Mouse (Mus musculus) activated CD4-positive, CD25-positive, alpha-beta regulatory T cell, adult 4 months (primary cell): ENCODE results near the gene Rrbp1. TPM values are rescaled to one million over a fixed set of nuclear protein-coding genes. Genes with fewer than 3 reads are reported as not detected.

Experiments
- ATAC-seq: one replicate; pipeline ENCODE4 v1.8.0; 2017
- polyA plus RNA-seq, 2 experiments: library from polyadenylated mRNA; unstranded; fragments of 100-300 nt; shearing (Covaris generic); gene quantifications; one replicate each; pipeline ENCODE4 v1.2.1; 2017

Rrbp1 gene
- polyA plus RNA-seq, 2 experiments from 2014 or later: 34.6 to 36.9 TPM

DNA sequence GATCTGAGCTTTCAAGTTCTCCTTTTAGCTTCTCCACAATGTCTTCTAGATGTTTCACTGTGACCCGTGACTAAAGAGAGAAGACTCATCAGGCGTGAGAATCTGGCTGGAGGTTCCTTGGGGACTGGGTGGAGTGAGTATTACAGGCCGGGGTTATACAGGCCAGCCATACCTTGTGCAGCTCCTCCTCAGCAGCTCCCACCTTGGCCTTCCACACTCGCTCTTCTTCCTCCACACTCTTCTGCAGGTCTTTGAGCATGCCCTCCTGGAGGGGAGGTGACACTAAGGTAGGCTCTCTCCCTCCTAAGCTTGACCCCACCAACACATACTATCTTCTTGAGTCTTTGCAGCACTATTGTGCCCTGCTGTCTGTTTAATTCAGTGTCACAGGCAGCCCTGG lies 57.1 kb downstream of the Rrbp1 start:
- ATAC-seq: no peak

GRCm38 (mm10) chr2:143951546-143952315 lies 59.3 kb downstream of the Rrbp1 start:
- no peak for ATAC-seq

GRCm38 (mm10) chr2:143951028-143951420 lies 60.0 kb downstream of the Rrbp1 start:
- no peak for ATAC-seq

- ATAC-seq: no peak
Observed at GRCm38 (mm10) chr2:143950290-143951027, 60.6 kb downstream of the Rrbp1 start.

- no peak for ATAC-seq
Observed at GRCm38 (mm10) chr2:143949217-143949616, 61.8 kb downstream of the Rrbp1 start.

GRCm38 (mm10) chr2:143948416-143948815 lies 62.6 kb downstream of the Rrbp1 start:
- ATAC-seq: no peak

DNA sequence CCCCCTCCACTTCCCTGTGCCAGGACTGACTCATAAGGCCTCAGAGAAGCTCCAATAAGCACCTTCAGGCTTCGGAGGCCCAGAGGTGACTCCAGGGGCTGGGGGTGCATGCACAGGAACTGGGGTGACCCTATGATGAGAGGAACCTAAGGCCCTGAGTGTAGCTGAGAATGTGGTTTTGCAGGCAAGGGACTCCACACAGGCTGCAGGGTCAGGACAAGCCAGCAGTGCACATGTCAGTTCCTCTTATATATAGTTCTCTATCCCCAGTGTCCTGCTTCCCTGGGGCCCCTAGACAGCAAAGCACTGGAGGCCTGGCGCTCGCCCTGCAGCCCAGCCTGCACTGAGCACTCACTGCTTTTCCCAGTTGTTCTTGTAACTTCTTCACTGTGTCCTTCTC lies 63.1 kb downstream of the Rrbp1 start:
- no peak for ATAC-seq

DNA sequence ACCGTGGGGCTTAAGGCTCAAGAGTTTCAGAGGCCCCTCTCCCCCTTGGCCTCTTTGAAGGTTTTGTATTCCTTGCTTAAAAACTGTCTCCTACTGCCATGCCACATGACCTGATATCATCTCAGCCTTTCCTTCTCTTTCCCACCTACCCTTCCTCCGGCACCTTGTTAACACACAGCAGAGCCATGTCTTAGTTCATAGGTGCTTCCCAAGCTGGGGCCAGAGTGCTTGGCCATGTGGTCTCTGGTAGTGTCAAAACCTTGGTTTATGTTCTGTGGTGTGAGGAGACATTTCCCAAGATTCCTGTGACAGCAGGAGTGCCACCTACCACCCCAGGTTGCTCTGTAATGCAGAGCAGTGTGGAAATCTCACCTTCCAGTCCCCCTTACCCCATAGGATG lies 64.7 kb downstream of the Rrbp1 start:
- ATAC-seq: no peak

DNA sequence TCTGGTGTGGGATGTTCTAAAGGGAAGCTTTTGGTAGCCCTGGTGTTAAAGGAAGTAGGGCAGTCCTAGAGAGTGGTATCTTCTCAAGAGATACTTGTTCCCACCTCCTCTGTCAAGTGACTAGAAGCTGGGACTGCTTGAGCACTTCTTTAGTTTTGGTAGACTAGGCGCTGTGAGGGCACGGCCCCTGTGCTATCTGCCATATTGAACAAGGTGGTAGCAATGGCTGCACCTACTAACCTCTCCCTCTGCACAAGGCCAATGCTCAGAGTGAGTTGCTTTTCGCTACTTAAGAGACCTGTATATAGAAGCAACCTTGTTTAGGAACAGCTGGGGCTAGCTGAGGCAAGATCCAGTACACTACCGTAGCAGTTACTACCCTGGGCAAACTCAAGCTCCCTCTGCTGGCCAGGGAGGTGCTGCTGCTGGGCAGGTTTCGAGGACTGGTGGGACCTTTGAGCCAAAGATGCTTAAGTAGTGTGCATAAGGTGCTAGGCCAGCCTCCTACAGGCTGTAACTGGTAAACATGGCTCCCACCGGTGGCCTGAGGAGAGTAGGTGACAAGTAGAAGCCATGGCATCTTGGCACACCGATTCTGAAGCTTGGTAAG lies 65.5 kb downstream of the Rrbp1 start:
- ATAC-seq: no peak

GRCm38 (mm10) chr2:143944796-143945195 lies 66.3 kb downstream of the Rrbp1 start:
- no peak for ATAC-seq

GRCm38 (mm10) chr2:143940406-143940805 lies 70.7 kb downstream of the Rrbp1 start:
- no peak for ATAC-seq

DNA sequence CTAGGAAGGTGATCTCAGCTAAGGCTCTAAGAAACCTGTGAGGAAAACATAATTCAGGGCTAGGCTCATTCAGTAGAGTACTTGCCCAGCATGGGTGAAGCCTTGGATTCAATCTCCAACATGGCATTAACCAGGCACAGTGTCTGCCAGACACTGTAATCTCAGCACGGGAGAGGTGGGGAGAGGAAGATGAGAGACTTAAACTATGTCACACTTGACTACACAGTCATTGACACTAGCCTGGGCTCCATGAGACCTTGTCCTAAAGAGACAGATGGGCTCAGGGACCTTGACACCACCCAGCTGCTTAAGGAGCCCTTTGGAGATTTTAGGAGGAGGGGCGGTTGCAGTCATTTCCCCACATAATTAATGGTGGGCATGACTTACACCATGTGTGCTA lies 73.2 kb downstream of the Rrbp1 start:
- ATAC-seq: no peak

GRCm38 (mm10) chr2:143934439-143934838 lies 76.6 kb downstream of the Rrbp1 start:
- no peak for ATAC-seq

DNA sequence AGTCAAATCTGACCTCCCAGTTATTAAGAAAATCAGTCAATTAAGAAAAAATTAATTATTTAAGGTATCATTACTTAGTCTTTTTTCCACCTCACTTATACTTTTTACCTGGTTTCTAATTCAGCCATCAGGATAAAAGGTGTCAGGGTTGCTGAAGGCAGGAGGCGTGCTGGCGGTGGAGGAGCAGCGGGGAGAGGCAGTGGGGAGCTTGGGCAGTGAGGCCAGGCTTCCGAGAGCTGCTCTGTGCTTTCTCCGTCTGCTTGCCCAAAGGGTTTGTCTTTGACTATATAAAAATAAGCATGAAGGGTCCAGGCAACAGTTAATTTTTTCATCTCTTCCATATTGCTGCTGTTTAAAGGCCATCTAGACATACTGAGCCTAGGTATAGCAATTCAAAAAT lies 77.5 kb downstream of the Rrbp1 start:
- no peak for ATAC-seq

- no peak for ATAC-seq
Observed at GRCm38 (mm10) chr2:143932340-143932873, 78.7 kb downstream of the Rrbp1 start.

DNA sequence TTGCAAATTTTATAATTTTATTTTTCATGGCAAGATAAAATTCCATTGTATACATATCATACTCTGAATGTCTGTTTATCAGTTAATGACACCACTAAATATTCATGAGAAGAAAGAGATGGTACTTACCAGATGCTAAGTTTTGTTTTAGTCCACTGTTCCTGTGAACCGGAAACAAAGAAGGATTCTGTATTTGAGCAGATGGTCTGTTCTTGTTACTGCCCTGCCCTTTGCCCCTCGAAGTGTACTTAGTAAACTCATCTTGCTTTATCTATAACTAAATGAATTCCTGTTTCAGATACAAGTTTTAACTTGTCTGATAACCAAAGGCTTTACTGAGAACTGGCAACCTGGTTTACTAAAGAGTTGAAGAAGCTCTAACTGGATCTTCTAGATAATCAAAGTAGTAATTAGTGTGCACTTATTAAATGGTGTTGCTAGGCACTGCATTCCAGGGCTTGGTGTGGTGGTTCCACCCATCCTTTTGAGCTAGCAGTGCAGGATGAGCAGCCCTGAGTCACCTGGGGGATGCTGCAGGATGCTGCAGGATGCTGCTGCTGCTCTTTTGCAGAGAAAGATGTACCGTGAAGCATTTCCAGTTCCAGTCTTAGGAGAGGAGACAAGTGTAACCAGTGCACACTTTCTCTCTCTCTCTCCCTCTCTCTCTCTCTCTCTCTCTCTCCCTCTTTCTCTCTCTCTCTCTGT lies 81.3 kb downstream of the Rrbp1 start:
- ATAC-seq: no peak

GRCm38 (mm10) chr2:143925826-143926225 lies 85.2 kb downstream of the Rrbp1 start:
- no peak for ATAC-seq

DNA sequence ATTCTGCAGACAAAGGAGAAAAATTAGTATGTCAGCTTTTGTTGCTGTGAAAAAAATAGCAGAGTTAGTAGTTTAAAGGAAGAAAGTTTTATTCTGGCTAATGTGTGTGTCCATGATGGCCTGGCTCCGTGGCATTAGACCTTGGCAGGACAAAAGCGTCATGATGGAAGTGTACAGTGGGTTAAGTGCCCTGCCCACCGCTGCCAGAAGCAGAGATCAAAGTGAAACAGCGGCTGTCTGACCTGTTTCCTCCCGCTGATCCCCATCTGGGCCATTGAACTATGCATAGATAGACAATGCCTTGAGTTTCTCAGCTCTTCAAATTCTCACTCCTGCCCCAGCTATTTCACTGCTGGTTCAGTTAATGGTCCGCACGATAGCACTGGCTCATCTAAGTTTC lies 87.0 kb downstream of the Rrbp1 start:
- ATAC-seq: peak; percentile 49

DNA sequence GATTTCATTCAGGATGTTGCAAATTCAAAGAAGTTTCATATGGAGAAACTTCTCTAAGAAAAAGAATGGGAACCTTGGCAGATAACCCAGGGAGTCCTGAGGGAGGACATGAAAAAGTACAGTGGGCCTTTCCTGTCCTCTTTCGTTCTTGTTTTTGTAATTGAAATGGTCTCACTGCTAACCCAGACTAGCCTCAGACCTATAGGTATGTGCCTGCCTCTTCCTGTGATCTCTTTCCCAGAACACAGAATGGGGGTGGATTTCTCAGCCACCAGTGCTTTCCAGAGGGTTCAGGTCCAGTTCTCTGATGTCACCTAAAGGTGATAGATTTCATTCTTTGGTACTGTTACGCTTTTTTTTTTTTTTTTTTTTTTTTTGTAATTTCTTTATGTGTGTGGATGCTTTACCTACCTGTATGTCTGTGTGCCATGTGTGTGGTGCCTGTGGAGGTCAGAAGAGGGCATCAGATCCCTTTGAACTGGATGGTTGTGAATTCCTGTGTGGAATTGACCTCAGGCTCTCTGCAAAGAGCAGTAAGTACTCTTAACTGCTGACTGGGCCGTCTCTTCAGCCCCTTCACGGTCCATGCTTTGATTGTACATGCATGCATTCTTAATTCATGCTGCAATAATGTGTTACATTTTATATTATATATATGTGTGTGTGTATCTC lies 92.1 kb downstream of the Rrbp1 start:
- no peak for ATAC-seq

GRCm38 (mm10) chr2:143917622-143918021 lies 93.4 kb downstream of the Rrbp1 start:
- ATAC-seq: no peak

DNA sequence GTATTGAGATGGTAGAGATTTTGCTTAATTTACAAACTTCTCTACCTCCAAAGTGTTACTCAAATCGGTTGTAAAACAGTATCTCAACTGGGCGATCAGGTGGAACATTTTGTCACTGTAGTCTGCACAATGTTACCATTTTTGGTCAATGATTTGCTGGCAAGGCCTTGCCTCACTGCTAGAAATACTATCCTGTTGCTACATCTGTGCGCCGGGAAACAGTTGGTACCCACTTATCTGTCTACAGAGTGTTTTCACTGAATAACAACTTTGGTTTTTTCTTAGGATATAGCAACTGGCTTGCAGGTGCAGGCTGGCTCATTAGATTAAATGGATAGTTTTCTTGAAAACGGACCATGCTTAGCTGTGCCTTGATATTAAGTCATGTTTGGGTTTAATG lies 94.8 kb downstream of the Rrbp1 start:
- no peak for ATAC-seq

GRCm38 (mm10) chr2:143915600-143916135 lies 95.4 kb downstream of the Rrbp1 start:
- peak; percentile 40 for ATAC-seq
